Mouse (Mus musculus): ENCODE measurements at regions not wholly inside any gene's neighbourhood (a gene's known extent, or its start where the extent isn't known, plus 50 kb on each side); places are given as distances from the start of the nearest gene placed in this dataset.
A peak's percentile ranks its signal among the peaks of the same experiment; 100 is the strongest.

DNA sequence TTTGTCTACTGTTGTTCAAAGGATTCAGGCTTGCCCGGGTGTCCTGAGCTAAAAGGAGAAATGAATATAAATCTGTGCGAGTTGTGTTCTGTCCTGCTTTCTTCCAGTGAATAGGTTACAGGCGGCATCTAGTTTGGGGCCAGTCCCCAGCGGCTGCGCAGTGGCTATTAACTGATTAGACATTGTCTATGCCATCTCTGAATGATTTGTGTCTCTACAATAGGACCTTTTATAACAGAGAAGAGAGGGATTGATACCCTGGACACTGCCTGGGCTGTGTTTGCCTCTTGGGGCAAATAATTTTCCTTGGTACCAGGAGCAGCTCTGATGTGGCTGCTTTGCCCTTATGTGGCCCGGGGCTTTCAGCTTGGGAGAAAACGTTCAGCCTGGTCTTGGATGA, 306.9 kb downstream of the Spry2 start:
- Histone ChIP-seq H3K4me1 (ENCODE audit: control insufficient read depth in 2 of 2, insufficient read depth in 2 of 2, low read length in 2 of 2) (peaks cover 8 to 14% of the 10 kb centered on the region in 2 experiments), H3K4me2 (ENCODE audit: low read length) (peak overlapping the region; percentile 60), H3K36me3 (ENCODE audit: control insufficient read depth, insufficient read depth, low read length) (0 out of 2 replicates have a peak, but pooled peaks cover 4% of the 10 kb centered on the region), H3K27ac (replicated peaks in 1 of 2; ENCODE audit: control insufficient read depth in 1 of 2, insufficient read depth in 1 of 2, low read depth in 2 of 2, low read length in 2 of 2) (peak overlapping the region; percentile 29 to 34; a peak in 3 of 4 replicates), H3K4me3 (ENCODE audit: control insufficient read depth in 1 of 2, insufficient read depth in 1 of 2, low read depth in 1 of 2, low read length in 2 of 2) (peak overlapping the region; percentile 36 to 39), H3K9me3 (ENCODE audit: control insufficient read depth, low read length) (no peaks in the 10 kb centered on the region), H3K9ac (ENCODE audit: low read length) (peak overlapping the region; percentile 61), H3K27me3 (ENCODE audit: control insufficient read depth, insufficient read depth, low read length) (no peaks in the 10 kb centered on the region)
- no peak for ATAC-seq (ENCODE audit: insufficient number of reproducible peaks, insufficient read depth, low FRiP score, low read depth)
- WGBS: 60% methylated on average over 7 of the region's 7 CpGs

DNA sequence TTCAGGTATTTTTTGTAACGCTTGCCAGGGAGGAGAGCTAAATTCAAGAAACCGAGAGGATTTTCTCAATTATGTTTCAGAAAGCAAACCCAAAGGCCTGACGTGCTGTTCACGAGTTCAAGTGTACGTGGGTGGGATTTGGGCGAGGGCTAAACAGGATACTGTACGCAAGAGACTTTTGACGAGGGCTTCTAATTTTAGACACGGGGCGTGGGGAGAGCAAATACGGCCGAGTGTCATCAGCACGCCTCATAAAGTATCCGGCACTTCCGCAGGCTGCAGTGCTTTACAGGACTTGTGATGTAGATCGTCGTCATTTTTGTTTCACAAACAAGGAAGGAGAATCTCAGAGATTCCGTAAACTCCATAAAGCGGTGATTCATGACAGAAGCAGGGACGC, 307.4 kb downstream of the Spry2 start:
- peak overlapping the region; percentile 61 for H3K9ac ChIP-seq (ENCODE audit: low read length)

DNA sequence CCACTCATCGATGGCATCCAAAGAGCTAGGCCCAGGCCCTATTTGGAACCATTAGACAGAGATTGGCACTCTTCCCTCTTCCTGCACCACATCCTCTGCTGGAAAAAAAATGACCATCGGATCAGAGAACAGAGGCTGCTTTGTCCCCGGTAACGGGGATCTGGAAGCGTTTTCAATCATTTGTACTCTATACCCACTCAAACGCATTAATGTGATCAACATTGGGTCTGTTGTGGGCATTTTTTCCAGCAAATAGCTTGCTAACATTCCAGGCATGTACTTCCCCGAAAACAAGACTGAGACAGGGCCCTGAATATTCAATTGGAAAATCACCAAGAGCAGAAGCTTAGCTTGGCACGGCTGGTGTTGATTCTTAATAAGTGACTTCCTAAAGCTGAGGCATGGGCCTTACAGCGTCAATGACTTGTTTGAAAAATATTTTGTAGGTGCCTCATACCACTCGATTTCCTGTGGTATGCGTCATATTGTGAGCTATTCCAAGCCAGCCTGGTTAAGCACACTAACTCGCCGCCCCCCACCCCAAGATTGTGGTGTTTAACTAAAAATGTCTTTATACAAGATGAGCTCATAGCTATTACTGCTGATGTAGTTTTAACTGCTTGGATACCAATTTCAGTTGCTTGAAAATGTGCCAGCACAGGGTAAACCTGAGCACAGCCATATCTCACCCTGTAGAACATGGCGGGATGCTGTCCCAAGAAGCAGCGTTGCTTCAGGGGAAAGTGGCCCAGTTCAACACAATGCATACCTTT, 308.0 kb downstream of the Spry2 start:
- Histone ChIP-seq H3K4me2 (ENCODE audit: low read length) (peak overlapping the region; percentile 60), H3K27ac (replicated peaks in 1 of 2; ENCODE audit: control insufficient read depth in 1 of 2, insufficient read depth in 1 of 2, low read depth in 2 of 2, low read length in 2 of 2) (peak overlapping the region; percentile 34 to 37; a peak in 3 of 4 replicates), H3K36me3 (ENCODE audit: control insufficient read depth, insufficient read depth, low read length) (no peaks in the 10 kb centered on the region), H3K4me3 (ENCODE audit: control insufficient read depth in 1 of 2, insufficient read depth in 1 of 2, low read depth in 1 of 2, low read length in 2 of 2) (no peak overlapping the region; a peak in 1 of 4 replicates), H3K27me3 (ENCODE audit: control insufficient read depth, insufficient read depth, low read length) (no peaks in the 10 kb centered on the region), H3K9ac (ENCODE audit: low read length) (peak overlapping the region; percentile 61; the same call in 1 of the 2 replicates), H3K4me1 (ENCODE audit: control insufficient read depth in 2 of 2, insufficient read depth in 2 of 2, low read length in 2 of 2) (peaks cover 8 to 14% of the 10 kb centered on the region in 2 experiments), H3K9me3 (ENCODE audit: control insufficient read depth, low read length) (no peaks in the 10 kb centered on the region)
- no peak for ATAC-seq (ENCODE audit: insufficient number of reproducible peaks, insufficient read depth, low FRiP score, low read depth)
- WGBS: 77% methylated on average over 15 of the region's 15 CpGs

More for the DNA sequence above, 307.4 kb downstream of the Spry2 start:
- Histone ChIP-seq H3K27ac (replicated peaks in 1 of 2; ENCODE audit: control insufficient read depth in 1 of 2, insufficient read depth in 1 of 2, low read depth in 2 of 2, low read length in 2 of 2) (peak overlapping the region; percentile 29 to 34; a peak in 3 of 4 replicates), H3K27me3 (ENCODE audit: control insufficient read depth, insufficient read depth, low read length) (no peaks in the 10 kb centered on the region), H3K4me2 (ENCODE audit: low read length) (peak overlapping the region; percentile 60), H3K9me3 (ENCODE audit: control insufficient read depth, low read length) (no peaks in the 10 kb centered on the region), H3K36me3 (ENCODE audit: control insufficient read depth, insufficient read depth, low read length) (no peaks in the 10 kb centered on the region), H3K4me3 (ENCODE audit: control insufficient read depth in 1 of 2, insufficient read depth in 1 of 2, low read depth in 1 of 2, low read length in 2 of 2) (peak overlapping the region; percentile 36 to 39), H3K4me1 (ENCODE audit: control insufficient read depth in 2 of 2, insufficient read depth in 2 of 2, low read length in 2 of 2) (peaks cover 8 to 14% of the 10 kb centered on the region in 2 experiments)
- WGBS: 46% methylated on average over 20 of the region's 20 CpGs
- ATAC-seq (ENCODE audit: insufficient number of reproducible peaks, insufficient read depth, low FRiP score, low read depth): no peak

DNA sequence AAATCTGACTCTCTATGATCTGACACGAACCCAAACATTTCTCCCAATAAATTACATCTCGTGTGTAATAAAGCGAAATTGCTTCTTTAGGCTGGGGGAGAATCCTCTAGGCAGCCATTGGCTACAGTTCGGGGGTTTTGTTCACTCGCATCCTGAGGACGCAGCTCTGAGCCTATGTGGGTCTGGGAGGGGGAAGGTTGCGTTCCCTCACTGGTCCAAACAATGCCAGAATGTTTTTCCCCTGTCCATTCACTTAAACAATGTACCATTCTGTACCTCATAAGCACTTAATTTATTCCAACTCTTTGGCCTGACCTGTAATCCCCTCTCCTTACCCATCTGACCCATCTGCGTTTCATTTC, 308.6 kb downstream of the Spry2 start:
- H3K4me2 ChIP-seq (ENCODE audit: low read length): no peak overlapping the region
- H3K27me3 ChIP-seq (ENCODE audit: control insufficient read depth, insufficient read depth, low read length): no peaks in the 10 kb centered on the region
- H3K9ac ChIP-seq (ENCODE audit: low read length): no peak overlapping the region
- WGBS: 94% methylated on average over 8 of the region's 8 CpGs
- no peaks in the 10 kb centered on the region for H3K9me3 ChIP-seq (ENCODE audit: control insufficient read depth, low read length)
- H3K4me3 ChIP-seq (ENCODE audit: control insufficient read depth in 1 of 2, insufficient read depth in 1 of 2, low read depth in 1 of 2, low read length in 2 of 2): no peak overlapping the region
- H3K27ac ChIP-seq (replicated peaks in 1 of 2; ENCODE audit: control insufficient read depth in 1 of 2, insufficient read depth in 1 of 2, low read depth in 2 of 2, low read length in 2 of 2): peak overlapping the region; percentile 18 to 34; a peak in 2 of 4 replicates
- ATAC-seq (ENCODE audit: insufficient number of reproducible peaks, insufficient read depth, low FRiP score, low read depth): no peak
- H3K4me1 ChIP-seq (ENCODE audit: control insufficient read depth in 2 of 2, insufficient read depth in 2 of 2, low read length in 2 of 2): peaks cover 8 to 14% of the 10 kb centered on the region in 2 experiments
- no peaks in the 10 kb centered on the region for H3K36me3 ChIP-seq (ENCODE audit: control insufficient read depth, insufficient read depth, low read length)

DNA sequence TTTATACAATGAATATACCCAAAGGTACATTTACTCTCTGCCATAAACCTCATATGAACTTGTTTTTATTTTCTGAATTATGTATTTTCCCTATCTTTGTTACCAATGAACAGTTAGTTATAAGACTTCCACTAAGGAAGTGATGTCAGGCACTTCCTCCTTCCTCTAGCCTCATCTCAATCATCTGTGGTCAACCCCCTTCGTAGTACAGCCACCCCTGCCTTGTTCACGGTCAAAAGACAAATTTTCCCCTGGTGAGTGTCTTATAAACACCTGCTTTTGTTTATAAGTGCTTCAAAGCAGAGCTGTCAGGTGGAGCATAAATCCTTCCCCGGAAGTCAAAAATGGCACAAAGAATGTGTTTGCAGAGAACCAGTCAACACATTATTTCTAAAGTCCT, 312.0 kb downstream of the Spry2 start:
- H3K4me1 ChIP-seq (ENCODE audit: control insufficient read depth in 2 of 2, insufficient read depth in 2 of 2, low read length in 2 of 2): peaks cover 2 to 8% of the 10 kb centered on the region in 2 experiments
- no peaks in the 10 kb centered on the region for H3K36me3 ChIP-seq (ENCODE audit: control insufficient read depth, insufficient read depth, low read length)
- ATAC-seq (ENCODE audit: insufficient number of reproducible peaks, insufficient read depth, low FRiP score, low read depth): no peak
- H3K9ac ChIP-seq (ENCODE audit: low read length): no peak overlapping the region
- no peak overlapping the region for H3K4me3 ChIP-seq (ENCODE audit: control insufficient read depth in 1 of 2, insufficient read depth in 1 of 2, low read depth in 1 of 2, low read length in 2 of 2)
- 57% methylated on average over 3 of the region's 3 CpGs for WGBS
- H3K27ac ChIP-seq (replicated peaks in 1 of 2; ENCODE audit: control insufficient read depth in 1 of 2, insufficient read depth in 1 of 2, low read depth in 2 of 2, low read length in 2 of 2): no peak overlapping the region
- no peaks in the 10 kb centered on the region for H3K27me3 ChIP-seq (ENCODE audit: control insufficient read depth, insufficient read depth, low read length)
- no peak overlapping the region for H3K4me2 ChIP-seq (ENCODE audit: low read length)
- no peaks in the 10 kb centered on the region for H3K9me3 ChIP-seq (ENCODE audit: control insufficient read depth, low read length)

DNA sequence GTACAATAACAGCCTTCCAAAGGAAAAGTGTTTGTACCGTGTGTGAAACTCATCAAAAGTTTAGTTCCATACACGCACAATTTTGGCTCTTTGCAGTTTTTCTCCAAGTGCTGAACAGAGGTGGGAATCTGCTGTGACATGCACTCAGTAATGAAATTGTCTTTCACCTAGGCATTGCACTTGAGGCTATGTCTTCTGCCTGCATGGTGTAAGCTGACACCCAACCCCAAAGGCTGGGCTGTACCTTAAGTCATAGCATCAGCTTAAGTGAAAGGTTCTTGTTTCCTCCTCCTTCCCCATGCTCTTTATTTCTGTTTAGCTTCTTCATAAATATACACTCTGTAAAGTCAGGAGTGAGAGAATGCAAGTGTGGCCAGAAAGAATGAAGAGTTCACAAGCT, 313.1 kb downstream of the Spry2 start:
- 86% methylated on average over 2 of the region's 2 CpGs for WGBS
- no peak overlapping the region for H3K27ac ChIP-seq (replicated peaks in 1 of 2; ENCODE audit: control insufficient read depth in 1 of 2, insufficient read depth in 1 of 2, low read depth in 2 of 2, low read length in 2 of 2)
- no peak overlapping the region for H3K4me2 ChIP-seq (ENCODE audit: low read length)
- H3K9me3 ChIP-seq (ENCODE audit: control insufficient read depth, low read length): no peaks in the 10 kb centered on the region
- H3K4me1 ChIP-seq (ENCODE audit: control insufficient read depth in 2 of 2, insufficient read depth in 2 of 2, low read length in 2 of 2): 0 out of 4 replicates have a peak, but pooled peaks cover 0 to under 1% of the 10 kb centered on the region in 2 experiments
- no peaks in the 10 kb centered on the region for H3K36me3 ChIP-seq (ENCODE audit: control insufficient read depth, insufficient read depth, low read length)
- ATAC-seq (ENCODE audit: insufficient number of reproducible peaks, insufficient read depth, low FRiP score, low read depth): no peak
- no peaks in the 10 kb centered on the region for H3K27me3 ChIP-seq (ENCODE audit: control insufficient read depth, insufficient read depth, low read length)
- no peak overlapping the region for H3K4me3 ChIP-seq (ENCODE audit: control insufficient read depth in 1 of 2, insufficient read depth in 1 of 2, low read depth in 1 of 2, low read length in 2 of 2)
- no peak overlapping the region for H3K9ac ChIP-seq (ENCODE audit: low read length)

DNA sequence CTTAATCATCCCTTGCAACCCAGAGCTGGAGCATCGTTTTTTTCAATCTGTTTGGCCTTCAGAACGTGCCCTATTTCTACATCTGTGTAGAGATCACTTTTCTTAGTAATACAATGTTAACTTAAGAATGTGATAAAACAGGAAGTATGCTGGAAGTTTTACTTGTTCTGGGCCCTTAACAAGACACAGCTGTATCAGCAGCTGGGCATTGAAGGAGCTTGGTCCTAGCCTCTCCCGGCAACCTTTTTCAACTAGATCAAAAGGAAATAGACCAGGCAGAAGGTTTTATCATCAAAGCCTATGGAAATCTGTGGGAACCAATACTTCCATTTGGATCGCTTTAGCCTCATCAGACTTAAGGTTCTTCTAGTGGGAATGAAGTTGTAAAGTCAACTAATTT, 317.9 kb downstream of the Ndfip2 start:
- no peaks in the 10 kb centered on the region for H3K27me3 ChIP-seq (ENCODE audit: control insufficient read depth, insufficient read depth, low read length)
- H3K9ac ChIP-seq (ENCODE audit: low read length): no peak overlapping the region
- H3K36me3 ChIP-seq (ENCODE audit: control insufficient read depth, insufficient read depth, low read length): no peaks in the 10 kb centered on the region
- WGBS: 48% methylated on average over 4 of the region's 4 CpGs
- no peak for ATAC-seq (ENCODE audit: insufficient number of reproducible peaks, insufficient read depth, low FRiP score, low read depth)
- H3K27ac ChIP-seq (replicated peaks in 1 of 2; ENCODE audit: control insufficient read depth in 1 of 2, insufficient read depth in 1 of 2, low read depth in 2 of 2, low read length in 2 of 2): no peak overlapping the region
- H3K4me1 ChIP-seq (ENCODE audit: control insufficient read depth in 2 of 2, insufficient read depth in 2 of 2, low read length in 2 of 2): peaks cover 6 to 12% of the 10 kb centered on the region in 2 experiments
- H3K4me3 ChIP-seq (ENCODE audit: control insufficient read depth in 1 of 2, insufficient read depth in 1 of 2, low read depth in 1 of 2, low read length in 2 of 2): no peak overlapping the region
- H3K4me2 ChIP-seq (ENCODE audit: low read length): no peak overlapping the region
- no peaks in the 10 kb centered on the region for H3K9me3 ChIP-seq (ENCODE audit: control insufficient read depth, low read length)

Measured in heart, embryonic 14.5 days (tissue).